Mouse (Mus musculus) heart, embryonic 14.5 days (tissue): Measurements from ENCODE around the gene Ptprk. TPM values are rescaled to one million over a fixed set of nuclear protein-coding genes. Genes with fewer than 3 reads are reported as not detected.
A peak's percentile ranks its signal among the peaks of the same experiment; 100 is the strongest.

Source experiments
- ATAC-seq: fragments of 200-750 bp; cut with Nextera tagmentation; 2 replicates; pipeline ENCODE4 v1.8.0; 2017; ENCODE audit warnings: low read depth, moderate TSS enrichment; ENCODE audit not compliant: insufficient number of reproducible peaks, insufficient read depth, low FRiP score
- H3K27ac ChIP-seq, 2 experiments: fragments of 200-500 bp in 1 of 2; fragments of 300-500 bp in 1 of 2; sonication (generic) in 1 of 2; replicated peaks in 1 of 2; 2 replicates each; pipeline ENCODE4 v1.5.1; 2012 to 2014; ENCODE audit warnings: low read depth in 2 of 2, low read length in 2 of 2, control low read depth in 1 of 2, mild to moderate bottlenecking in 1 of 2, mixed read lengths in 1 of 2; ENCODE audit not compliant: control insufficient read depth in 1 of 2, insufficient read depth in 1 of 2
- H3K27me3 ChIP-seq: fragments of 300-500 bp; sonication (generic); 2 replicates; pipeline ENCODE4 v1.6.1; 2014; ENCODE audit warnings: mild to moderate bottlenecking, low read length, control low read depth; ENCODE audit not compliant: control insufficient read depth, insufficient read depth
- H3K36me3 ChIP-seq: fragments of 300-500 bp; sonication (generic); 2 replicates; pipeline ENCODE4 v1.6.1; 2014; ENCODE audit warnings: mild to moderate bottlenecking, control low read depth, low read length, mixed read lengths; ENCODE audit not compliant: control insufficient read depth, insufficient read depth
- H3K4me1 ChIP-seq, 2 experiments: fragments of 200-500 bp in 1 of 2; fragments of 300-500 bp in 1 of 2; sonication (generic) in 1 of 2; 2 replicates each; pipeline ENCODE4 v1.6.1; 2012 to 2014; ENCODE audit warnings: low read length in 2 of 2, control low read depth in 1 of 2, mixed read lengths in 1 of 2; ENCODE audit not compliant: control insufficient read depth in 2 of 2, insufficient read depth in 2 of 2
- H3K4me2 ChIP-seq: fragments of 300-500 bp; sonication (generic); 2 replicates; pipeline ENCODE4 v1.6.1; 2014; ENCODE audit warnings: mild to moderate bottlenecking, low read length
- H3K4me3 ChIP-seq, 2 experiments: fragments of 200-500 bp in 1 of 2; fragments of 300-500 bp in 1 of 2; sonication (generic) in 1 of 2; 2 replicates each; pipeline ENCODE4 v1.5.1; 2012 to 2014; ENCODE audit warnings: low read length in 2 of 2, mild to moderate bottlenecking in 2 of 2, control low read depth in 1 of 2, low read depth in 1 of 2, moderate library complexity in 1 of 2; ENCODE audit not compliant: control insufficient read depth in 1 of 2, insufficient read depth in 1 of 2
- H3K9ac ChIP-seq: fragments of 300-500 bp; sonication (generic); 2 replicates; pipeline ENCODE4 v1.6.1; 2014; ENCODE audit warnings: mild to moderate bottlenecking, low read length
- H3K9me3 ChIP-seq: fragments of 300-500 bp; sonication (generic); 2 replicates; pipeline ENCODE4 v1.6.1; 2016; ENCODE audit warnings: low read length, control low read depth; ENCODE audit not compliant: control insufficient read depth
- WGBS: fragments of 180-500 bp; shearing (Covaris S2); extraction: QIAGEN DNeasy Blood & Tissue Kit; methylation state at CpG from one replicate; pipeline ENCODE4 v1.1.7; 2014; 5-methylcytosine and 5-hydroxymethylcytosine counted together
- polyA plus RNA-seq: library from polyadenylated mRNA; unstranded; fragments of >200 nt; fragmentation: Nextera tagmentation; extraction: Ambion mirVana; gene quantifications from 2 replicates; pipeline ENCODE4 v1.2.1, GENCODE M21; 2014

The Ptprk gene
- polyA plus RNA-seq, 1 experiment from 2014 or later = 43.6 TPM

DNA sequence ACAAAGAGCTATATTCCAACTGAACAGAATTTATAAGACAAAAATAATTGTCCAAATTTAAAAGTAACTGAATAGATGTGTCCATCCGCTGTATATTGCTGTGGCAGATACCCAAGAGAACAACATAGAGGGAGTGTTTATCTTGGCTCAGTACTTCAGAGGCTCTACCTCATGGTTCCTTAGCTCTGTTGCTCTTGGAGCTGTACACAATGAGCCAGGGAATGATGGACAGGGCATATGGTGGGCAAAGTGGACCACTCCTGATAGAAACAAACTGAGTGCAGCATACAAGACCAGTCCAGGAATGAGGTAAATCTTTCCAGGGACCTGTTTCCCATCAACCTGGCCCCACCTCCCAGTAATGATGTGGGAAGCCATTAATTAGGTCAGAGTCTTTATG lies 468.1 kb downstream of the Ptprk start:
- Histone ChIP-seq H3K4me3 (no peak overlapping the region), H3K27me3 (no peaks in the 10 kb centered on the region), H3K4me1 (no peaks in the 10 kb centered on the region), H3K9me3 (no peaks in the 10 kb centered on the region), H3K4me2 (no peak overlapping the region), H3K36me3 (no peaks in the 10 kb centered on the region), H3K27ac (no peak overlapping the region), H3K9ac (no peak overlapping the region)
- 69% methylated on average over 1 of the region's 1 CpGs for WGBS
- ATAC-seq = peak; percentile 61

DNA sequence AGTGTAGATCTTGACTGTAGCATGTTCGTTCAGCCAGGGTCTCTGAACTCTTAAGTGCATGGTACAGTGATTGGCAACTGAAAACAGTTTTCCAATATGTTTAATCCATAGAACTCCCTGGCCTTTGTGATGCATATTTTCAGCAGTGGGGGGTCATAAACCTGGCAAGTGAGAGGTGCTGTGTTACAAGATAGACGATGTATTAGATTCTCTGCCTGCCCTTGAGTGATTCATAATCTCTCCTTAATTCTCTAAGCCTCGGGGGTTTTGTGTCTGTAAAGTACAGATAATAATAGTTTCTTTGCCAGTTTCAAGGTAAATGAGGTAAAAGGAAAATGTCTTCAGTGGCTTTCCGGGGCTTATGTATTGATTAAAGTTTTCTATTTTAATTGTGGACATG lies 475.9 kb downstream of the Ptprk start:
- 57% methylated on average over 4 of the region's 4 CpGs for WGBS
- no peaks in the 10 kb centered on the region for H3K4me1 ChIP-seq
- H3K36me3 ChIP-seq = no peaks in the 10 kb centered on the region
- H3K9ac ChIP-seq = no peak overlapping the region
- H3K4me2 ChIP-seq = no peak overlapping the region
- no peaks in the 10 kb centered on the region for H3K27me3 ChIP-seq
- H3K9me3 ChIP-seq = no peaks in the 10 kb centered on the region
- no peak for ATAC-seq
- no peak overlapping the region for H3K27ac ChIP-seq
- H3K4me3 ChIP-seq = no peak overlapping the region

DNA sequence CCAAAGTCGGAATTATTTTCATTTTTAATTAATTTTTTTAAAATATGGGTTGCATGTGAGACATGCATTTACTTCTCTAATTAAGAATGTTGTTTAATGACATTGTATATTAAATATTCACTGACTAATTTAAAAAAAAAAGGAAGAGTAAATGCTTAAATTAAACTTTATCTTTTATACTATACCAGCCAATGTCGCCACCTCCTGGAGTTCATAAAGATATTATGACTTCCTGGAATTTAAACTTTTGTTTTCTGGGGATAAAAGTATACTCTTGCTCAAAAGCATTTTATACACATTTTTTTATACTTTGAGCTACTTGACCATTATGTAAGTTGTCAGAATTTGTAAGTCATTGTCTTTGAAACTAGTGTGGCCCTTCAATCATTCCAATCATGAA lies 477.4 kb downstream of the Ptprk start:
- Histone ChIP-seq H3K9ac (no peak overlapping the region), H3K27ac (no peak overlapping the region), H3K4me3 (no peak overlapping the region), H3K36me3 (no peaks in the 10 kb centered on the region), H3K27me3 (no peaks in the 10 kb centered on the region), H3K9me3 (no peaks in the 10 kb centered on the region), H3K4me2 (no peak overlapping the region), H3K4me1 (no peaks in the 10 kb centered on the region)
- no peak for ATAC-seq
- WGBS = 93% methylated on average over 2 of the region's 2 CpGs

DNA sequence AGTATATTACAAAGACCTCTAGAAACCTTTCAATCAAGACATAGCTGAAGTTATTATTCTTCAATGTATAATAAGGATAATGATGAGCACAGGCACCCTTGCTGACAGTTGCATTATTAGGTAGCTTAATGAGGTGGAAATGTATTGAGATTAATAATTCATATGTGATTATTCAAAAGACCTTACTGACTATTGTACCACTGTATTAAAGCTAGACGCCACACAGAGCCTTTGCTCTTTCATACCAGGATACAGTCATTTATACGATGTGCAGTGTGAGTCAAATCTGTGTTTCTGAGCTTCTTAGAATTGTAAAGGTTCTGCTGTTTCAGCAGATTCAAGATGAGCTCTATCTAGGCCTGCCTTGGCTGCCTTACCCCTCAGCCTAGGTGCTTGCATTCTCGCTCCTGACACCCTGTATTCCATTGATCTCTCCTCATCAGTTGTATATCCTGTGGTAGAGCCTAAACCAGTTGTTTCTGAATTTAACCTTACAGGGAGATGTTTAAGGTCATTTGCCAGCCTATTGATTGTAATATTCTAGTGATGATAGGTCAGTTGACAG lies 489.6 kb downstream of the Ptprk start:
- H3K27ac ChIP-seq = no peak overlapping the region
- H3K4me1 ChIP-seq = no peaks in the 10 kb centered on the region
- WGBS = 89% methylated on average over 3 of the region's 3 CpGs
- H3K4me2 ChIP-seq = no peak overlapping the region
- no peak overlapping the region for H3K9ac ChIP-seq
- no peak overlapping the region for H3K4me3 ChIP-seq
- no peak for ATAC-seq
- H3K36me3 ChIP-seq = peaks cover 9% of the 10 kb centered on the region; the same call in 1 of the 2 replicates
- H3K27me3 ChIP-seq = no peaks in the 10 kb centered on the region
- H3K9me3 ChIP-seq = no peaks in the 10 kb centered on the region

DNA sequence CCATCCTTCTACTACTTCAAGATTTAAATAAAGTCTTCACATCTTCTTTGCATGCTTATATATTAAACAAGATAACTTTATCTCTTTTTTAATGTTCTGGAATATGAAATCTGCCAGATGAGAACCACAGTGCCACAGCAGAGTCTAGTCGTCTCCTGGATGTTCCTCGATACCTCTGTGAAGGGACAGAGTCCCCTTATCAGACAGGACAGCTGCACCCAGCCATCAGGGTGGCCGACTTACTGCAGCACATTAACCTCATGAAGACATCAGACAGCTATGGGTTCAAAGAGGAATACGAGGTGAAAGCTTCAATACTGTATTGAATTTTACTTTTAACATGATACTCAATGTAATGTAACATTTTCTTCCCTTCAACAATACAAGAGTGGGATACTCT lies 491.8 kb downstream of the Ptprk start:
- no peaks in the 10 kb centered on the region for H3K9me3 ChIP-seq
- no peaks in the 10 kb centered on the region for H3K27me3 ChIP-seq
- no peak for ATAC-seq
- H3K4me1 ChIP-seq = no peaks in the 10 kb centered on the region
- no peak overlapping the region for H3K9ac ChIP-seq
- no peak overlapping the region for H3K27ac ChIP-seq
- H3K4me2 ChIP-seq = no peak overlapping the region
- H3K36me3 ChIP-seq = peaks cover 13% of the 10 kb centered on the region; the same call in 1 of the 2 replicates
- H3K4me3 ChIP-seq = no peak overlapping the region
- 68% methylated on average over 4 of the region's 4 CpGs for WGBS

DNA sequence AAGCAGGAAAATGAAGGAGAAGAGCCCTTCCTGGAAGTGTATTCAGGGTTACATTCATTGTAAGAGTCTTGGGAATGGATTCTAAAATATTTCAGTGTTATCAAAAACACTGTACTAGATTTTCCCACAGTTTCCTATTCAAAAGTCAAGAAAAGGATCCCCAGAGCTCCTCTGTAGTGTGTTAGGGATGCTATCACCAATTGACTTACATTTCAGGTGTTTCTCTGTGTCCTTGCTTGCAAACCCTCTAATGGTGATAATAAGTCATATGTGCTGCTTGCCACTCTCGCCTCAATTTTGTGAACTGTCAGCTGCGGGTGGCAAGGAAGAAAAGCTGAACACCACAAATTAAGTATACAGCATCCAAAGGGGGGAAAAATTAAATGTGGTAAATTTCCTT lies 492.2 kb downstream of the Ptprk start:
- H3K4me3 ChIP-seq = no peak overlapping the region
- H3K4me2 ChIP-seq = no peak overlapping the region
- H3K27me3 ChIP-seq = no peaks in the 10 kb centered on the region
- ATAC-seq = no peak
- WGBS = 91% methylated on average over 2 of the region's 2 CpGs
- H3K9me3 ChIP-seq = no peaks in the 10 kb centered on the region
- H3K36me3 ChIP-seq = peaks cover 13% of the 10 kb centered on the region; the same call in 1 of the 2 replicates
- no peak overlapping the region for H3K27ac ChIP-seq
- no peaks in the 10 kb centered on the region for H3K4me1 ChIP-seq
- H3K9ac ChIP-seq = no peak overlapping the region

DNA sequence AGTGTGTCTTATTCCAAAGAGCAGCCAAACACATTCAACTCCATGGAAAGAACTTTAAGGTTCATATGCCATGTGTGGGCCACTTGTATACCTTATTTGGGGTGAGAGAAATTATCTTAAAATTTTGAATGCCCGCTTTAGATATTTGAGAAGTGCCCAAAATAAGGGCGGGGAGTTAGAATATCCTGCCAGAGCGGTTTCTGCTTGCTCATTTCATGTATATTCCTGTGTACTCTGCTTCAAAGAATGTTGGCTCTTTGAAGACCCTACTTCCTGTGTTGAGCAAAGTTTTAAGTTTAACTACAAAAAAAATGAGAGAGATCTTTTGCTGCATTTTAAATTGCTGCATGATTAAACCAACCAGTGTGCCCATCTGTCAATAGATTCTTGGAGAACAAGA lies 492.8 kb downstream of the Ptprk start:
- 91% methylated on average over 3 of the region's 3 CpGs for WGBS
- H3K4me3 ChIP-seq = no peak overlapping the region
- no peaks in the 10 kb centered on the region for H3K27me3 ChIP-seq
- H3K4me2 ChIP-seq = no peak overlapping the region
- H3K36me3 ChIP-seq = peaks cover 13% of the 10 kb centered on the region; the same call in 1 of the 2 replicates
- ATAC-seq = no peak
- no peaks in the 10 kb centered on the region for H3K4me1 ChIP-seq
- no peak overlapping the region for H3K27ac ChIP-seq
- H3K9ac ChIP-seq = no peak overlapping the region
- no peaks in the 10 kb centered on the region for H3K9me3 ChIP-seq

DNA sequence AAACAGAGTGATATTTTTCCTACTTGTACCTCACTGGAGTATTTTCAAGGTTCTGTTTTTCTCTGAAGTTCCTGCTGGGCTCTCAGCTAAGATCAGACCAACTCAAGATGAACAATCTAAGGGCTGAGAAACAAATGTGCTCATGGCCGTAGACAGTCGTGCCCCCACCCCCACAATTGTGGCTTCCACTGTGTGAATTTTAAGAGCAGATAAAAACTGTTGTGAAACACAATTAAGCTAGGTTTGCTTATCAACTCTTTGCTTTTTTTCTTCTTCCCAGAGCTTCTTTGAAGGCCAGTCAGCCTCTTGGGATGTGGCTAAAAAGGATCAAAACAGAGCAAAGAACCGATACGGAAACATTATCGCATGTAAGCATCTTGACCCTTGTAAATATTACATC lies 493.4 kb downstream of the Ptprk start:
- WGBS = 73% methylated on average over 5 of the region's 5 CpGs
- H3K4me2 ChIP-seq = no peak overlapping the region

More for the DNA sequence above, 493.4 kb downstream of the Ptprk start:
- no peaks in the 10 kb centered on the region for H3K9me3 ChIP-seq
- H3K9ac ChIP-seq = no peak overlapping the region
- H3K36me3 ChIP-seq = peaks cover 13% of the 10 kb centered on the region; the same call in 1 of the 2 replicates
- ATAC-seq = no peak
- H3K4me1 ChIP-seq = no peaks in the 10 kb centered on the region
- no peak overlapping the region for H3K4me3 ChIP-seq
- no peak overlapping the region for H3K27ac ChIP-seq
- no peaks in the 10 kb centered on the region for H3K27me3 ChIP-seq
